Comparison of ENCODE assay signal across 8 mouse cellular contexts in genomic region chr11:76944839-76945238, GRCm38 (mm10). TPM values are rescaled to one million over a fixed set of nuclear protein-coding genes. Genes with fewer than 3 reads are reported as not detected.
DNase-seq lines count a peak whose midpoint lies in the region; ATAC-seq lines count a peak whose summit lies in the region.

No protein-coding gene starts in this region.

- ATAC-seq in frontal cortex, adult (ENCODE audit: low TSS enrichment) = 0 out of 2 replicates have a peak, but pooled peaks have one; percentile 23
- no peak for ATAC-seq in neural tube, embryonic 11.5 days (ENCODE audit: insufficient read depth, low FRiP score, low TSS enrichment)
- no peak for ATAC-seq in liver, embryonic 12.5 days

- no peaks in the 10 kb centered on the region for H3K36me3 ChIP-seq in neural tube, embryonic 11.5 days (ENCODE audit: control insufficient read depth, insufficient read depth, low read length)
- H3K36me3 ChIP-seq in liver, embryonic 12.5 days = peaks cover 13% of the 10 kb centered on the region

- no peaks in the 10 kb centered on the region for H3K9me3 ChIP-seq in neural tube, embryonic 11.5 days (ENCODE audit: control insufficient read depth, low read length)
- no peaks in the 10 kb centered on the region for H3K9me3 ChIP-seq in liver, embryonic 12.5 days (replicated peaks)

- peak overlapping the region; percentile 84; the same call in 1 of the 2 replicates for H3K9ac ChIP-seq in neural tube, embryonic 11.5 days (ENCODE audit: low read length)
- peak overlapping the region; percentile 83 for H3K9ac ChIP-seq in liver, embryonic 12.5 days

- H3K4me1 ChIP-seq in neural tube, embryonic 11.5 days (ENCODE audit: control insufficient read depth, insufficient read depth, low read length) = no peaks in the 10 kb centered on the region
- peaks cover 23% of the 10 kb centered on the region for H3K4me1 ChIP-seq in liver, embryonic 12.5 days

- H3K4me3 ChIP-seq in neural tube, embryonic 11.5 days (ENCODE audit: low read depth, low read length) = peak overlapping the region; percentile 81
- H3K4me3 ChIP-seq in liver, embryonic 12.5 days = peak overlapping the region; percentile 82

- peak overlapping the region; percentile 82 for H3K4me2 ChIP-seq in neural tube, embryonic 11.5 days (ENCODE audit: low read depth)
- peak overlapping the region; percentile 86 for H3K4me2 ChIP-seq in liver, embryonic 12.5 days

- WGBS in neural tube, embryonic 11.5 days = 78% methylated on average over 6 of the region's 6 CpGs
- 57% methylated on average over 6 of the region's 6 CpGs for WGBS in liver, embryonic 12.5 days (ENCODE audit: insufficient replicate concordance)

- DNase-seq in frontal cortex, adult 2 months (ENCODE audit: extremely low spot score in 1 of 2, low spot score in 1 of 2) = no peak
- DNase-seq in neural tube, embryonic 11.5 days (ENCODE audit: low spot score) = no peak
- DNase-seq in neural tube, embryonic 10.5 days (ENCODE audit: extremely low spot score, low spot score) = no peak
- DNase-seq in urinary bladder, postnatal 25 days (ENCODE audit: low spot score) = no peak
- DNase-seq in T-cell, adult 2 months (ENCODE audit: low spot score) = no peak
- DNase-seq in right cerebral cortex, postnatal 10 days (ENCODE audit: low spot score in 2 of 2) = no peak

- peak overlapping the region; percentile 65; the same call in 1 of the 2 replicates for H3K27ac ChIP-seq in neural tube, embryonic 11.5 days (ENCODE audit: low read depth, low read length)
- peak overlapping the region; percentile 74; the same call in 1 of the 2 replicates for H3K27ac ChIP-seq in liver, embryonic 12.5 days

- no peaks in the 10 kb centered on the region for H3K27me3 ChIP-seq in neural tube, embryonic 11.5 days (ENCODE audit: control insufficient read depth, insufficient read depth, low read length)
- H3K27me3 ChIP-seq in liver, embryonic 12.5 days (replicated peaks) = no peaks in the 10 kb centered on the region

RNA-seq across cellular contexts. Expression of gene Blmh, which starts 20.2 kb away (rescaled TPM):
- polyA plus RNA-seq in frontal cortex, adult 2 months (2012; rRNA removed) = 39.8 and 41.7 TPM in 2 replicates
- polyA plus RNA-seq in neural tube, embryonic 11.5 days (2014; fragmentation: Nextera tagmentation; extraction: Ambion mirVana) = 175 and 180 TPM in 2 replicates
- 77.3 and 79.2 TPM in 2 replicates for polyA plus RNA-seq in liver, embryonic 12.5 days (2016; fragmentation: Nextera tagmentation; extraction: Ambion mirVana)

RNA-seq across cellular contexts. Expression of gene Tmigd1, which starts 42.9 kb away (rescaled TPM):
- 0.11 TPM in 1 of 2 replicates, not detected in the other for polyA plus RNA-seq in frontal cortex, adult 2 months (2012; rRNA removed)
- 0.39 TPM in 1 of 2 replicates, not detected in the other for polyA plus RNA-seq in neural tube, embryonic 11.5 days (2014; fragmentation: Nextera tagmentation; extraction: Ambion mirVana)
- 0.10 TPM in 1 of 2 replicates, not detected in the other for polyA plus RNA-seq in liver, embryonic 12.5 days (2016; fragmentation: Nextera tagmentation; extraction: Ambion mirVana)

RNA-seq across cellular contexts. Expression of gene Slc6a4, which starts 53.6 kb away (rescaled TPM):
- 0.19 and 0.20 TPM in 2 replicates for polyA plus RNA-seq in frontal cortex, adult 2 months (2012; rRNA removed)
- 0.47 and 1.5 TPM in 2 replicates for polyA plus RNA-seq in neural tube, embryonic 11.5 days (2014; fragmentation: Nextera tagmentation; extraction: Ambion mirVana)
- polyA plus RNA-seq in liver, embryonic 12.5 days (2016; fragmentation: Nextera tagmentation; extraction: Ambion mirVana) = 2.2 and 2.8 TPM in 2 replicates
